Mouse (Mus musculus) midbrain, embryonic 14.5 days (tissue): ENCODE data around the gene Coq5. TPM values are rescaled to one million over a fixed set of nuclear protein-coding genes. Genes with fewer than 3 reads are reported as not detected.

ENCODE experiments used
- ATAC-seq: fragments of 200-750 bp; cut with Nextera tagmentation; 2 replicates; pipeline ENCODE4 v1.8.0; 2017; ENCODE audit warnings: moderate number of reproducible peaks, moderate library complexity; ENCODE audit not compliant: low FRiP score, low TSS enrichment
- DNase-seq: peaks from one replicate; pipeline ENCODE4 v3.0.0-alpha.2; 2015
- H3K27ac ChIP-seq: fragments of 300-500 bp; sonication (generic); replicated peaks from 2 replicates; pipeline ENCODE4 v1.5.1; 2014; ENCODE audit warnings: mild to moderate bottlenecking, low read depth, low read length, moderate library complexity
- H3K27me3 ChIP-seq: fragments of 300-500 bp; sonication (generic); 2 replicates; pipeline ENCODE4 v1.6.1; 2014; ENCODE audit warnings: low read length, control low read depth, mixed read lengths; ENCODE audit not compliant: control insufficient read depth, insufficient read depth
- H3K36me3 ChIP-seq: fragments of 300-500 bp; sonication (generic); 2 replicates; pipeline ENCODE4 v1.6.1; 2014; ENCODE audit warnings: low read length, control low read depth; ENCODE audit not compliant: control insufficient read depth, insufficient read depth
- H3K4me1 ChIP-seq: fragments of 300-500 bp; sonication (generic); 2 replicates; pipeline ENCODE4 v1.6.1; 2014; ENCODE audit warnings: mild to moderate bottlenecking, antibody characterized with exemption, low read length, control low read depth; ENCODE audit not compliant: control insufficient read depth, insufficient read depth
- H3K4me2 ChIP-seq: fragments of 300-500 bp; sonication (generic); 2 replicates; pipeline ENCODE4 v1.6.1; 2014; ENCODE audit warnings: mild to moderate bottlenecking, low read length, moderate library complexity
- H3K4me3 ChIP-seq: fragments of 300-500 bp; sonication (generic); replicated peaks from 2 replicates; pipeline ENCODE4 v1.5.1; 2014; ENCODE audit warnings: low read depth, low read length
- H3K9ac ChIP-seq: fragments of 300-500 bp; sonication (generic); replicated peaks from 2 replicates; pipeline ENCODE4 v1.6.1; 2014; ENCODE audit warnings: mild to moderate bottlenecking, low read length, moderate library complexity
- H3K9me3 ChIP-seq: fragments of 300-500 bp; sonication (generic); 2 replicates; pipeline ENCODE4 v1.6.1; 2016; ENCODE audit warnings: low read length, control low read depth, mixed read lengths; ENCODE audit not compliant: control insufficient read depth
- WGBS: fragments of 180-500 bp; shearing (Covaris S2); extraction: QIAGEN DNeasy Blood & Tissue Kit; methylation state at CpG from one replicate; pipeline ENCODE4 v1.1.7; 2014; 5-methylcytosine and 5-hydroxymethylcytosine counted together
- polyA plus RNA-seq: library from polyadenylated mRNA; unstranded; fragments of >200 nt; fragmentation: Nextera tagmentation; extraction: Ambion mirVana; gene quantifications from 2 replicates; pipeline ENCODE4 v1.2.1, GENCODE M21; 2014

The Coq5 gene
- polyA plus RNA-seq, 1 experiment from 2014 or later, result 49.6 TPM

DNA sequence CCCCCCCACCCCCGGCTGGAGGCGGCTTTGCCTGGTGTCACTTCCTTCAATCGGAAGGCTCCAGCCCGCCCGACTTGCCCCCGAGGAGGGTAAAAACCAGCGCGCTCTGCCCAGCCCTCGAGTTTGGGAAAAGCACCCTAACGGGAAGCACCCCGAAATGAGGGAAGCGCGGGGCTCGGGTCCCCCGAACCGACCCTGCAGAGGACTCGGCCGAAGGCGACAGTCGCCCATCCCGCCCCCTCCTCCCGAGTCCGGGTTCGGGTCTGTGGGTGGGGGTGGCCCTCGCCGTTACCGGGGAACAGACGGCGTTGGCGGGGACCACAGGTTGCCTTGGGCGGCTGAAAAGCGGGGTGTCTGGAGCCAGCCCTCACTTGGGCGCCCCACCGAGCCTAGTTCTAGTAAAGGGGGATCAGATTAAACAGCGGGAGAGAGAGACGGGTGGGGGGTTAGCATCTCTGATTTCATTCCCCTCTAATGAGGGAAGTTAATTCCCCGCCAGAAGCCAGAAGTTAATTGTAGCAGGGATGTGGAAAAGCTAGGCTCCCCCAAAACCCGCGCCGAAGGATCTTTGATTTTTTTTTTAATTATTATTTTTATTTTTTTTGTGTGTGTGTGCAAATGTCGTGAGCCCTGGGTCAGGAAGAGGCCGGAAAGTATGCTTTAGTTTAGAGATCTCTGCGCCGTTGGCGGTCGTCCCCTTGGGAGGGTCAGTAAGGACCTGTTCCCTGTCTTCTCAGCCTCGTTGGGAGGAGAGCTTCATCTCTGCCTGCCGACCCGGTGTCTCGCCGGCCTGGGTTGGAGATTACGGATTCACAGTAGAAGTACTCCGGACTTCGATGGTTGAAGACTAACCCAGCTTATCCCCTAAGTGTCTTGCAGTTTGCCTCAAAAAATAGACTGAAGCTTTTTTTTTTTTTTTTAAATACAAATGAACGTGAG, 48.4 kb downstream of the Coq5 start:
- H3K4me2 ChIP-seq, result peak overlapping the region; percentile 86
- DNase-seq (peak; percentile 43), ATAC-seq (peak; percentile 35; the same call in 1 of the 2 replicates)
- H3K27me3 ChIP-seq, result no peaks in the 10 kb centered on the region
- WGBS, result under 1% methylated on average over 55 of the region's 55 CpGs
- H3K36me3 ChIP-seq, result peaks cover 30% of the 10 kb centered on the region
- H3K4me1 ChIP-seq, result peaks cover 19% of the 10 kb centered on the region
- peak overlapping the region; percentile 92 for H3K4me3 ChIP-seq
- no peaks in the 10 kb centered on the region for H3K9me3 ChIP-seq
- H3K27ac ChIP-seq, result peak overlapping the region; percentile 86
- H3K9ac ChIP-seq, result peak overlapping the region; percentile 92

GRCm38 (mm10) chr5:115330955-115331354, 51.5 kb downstream of the Coq5 start:
- no peak overlapping the region for H3K4me3 ChIP-seq
- no peak overlapping the region for H3K4me2 ChIP-seq
- peaks cover 61% of the 10 kb centered on the region for H3K36me3 ChIP-seq
- WGBS, result 93% methylated on average over 9 of the region's 9 CpGs
- ATAC-seq (no peak), DNase-seq (no peak)
- peaks cover 15% of the 10 kb centered on the region for H3K4me1 ChIP-seq
- no peak overlapping the region for H3K9ac ChIP-seq
- no peaks in the 10 kb centered on the region for H3K27me3 ChIP-seq
- no peak overlapping the region for H3K27ac ChIP-seq
- H3K9me3 ChIP-seq, result no peaks in the 10 kb centered on the region

DNA sequence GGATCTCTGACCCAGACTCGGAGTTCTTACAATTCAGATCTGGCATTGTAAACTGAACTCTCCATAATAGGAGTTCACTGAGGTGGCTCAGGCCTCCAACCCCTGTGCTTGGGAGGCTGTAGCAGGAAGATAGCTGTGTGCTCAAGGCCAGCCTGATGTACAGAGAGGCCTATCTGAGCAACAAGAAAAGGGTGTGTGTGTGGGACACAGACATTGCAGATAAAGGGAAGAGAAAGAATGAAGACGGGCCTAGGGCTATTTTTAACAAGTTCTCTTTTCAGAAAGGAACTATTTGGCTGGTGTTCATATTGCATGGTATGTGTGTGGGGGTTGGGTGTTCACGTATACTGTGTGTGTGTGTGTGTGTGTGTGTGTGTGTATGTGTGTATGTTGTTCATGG, 54.2 kb downstream of the Coq5 start:
- Histone ChIP-seq H3K27ac (no peak overlapping the region), H3K9ac (no peak overlapping the region), H3K27me3 (no peaks in the 10 kb centered on the region), H3K9me3 (no peaks in the 10 kb centered on the region), H3K36me3 (peaks cover 66% of the 10 kb centered on the region), H3K4me1 (peaks cover 9% of the 10 kb centered on the region; the same call in 1 of the 2 replicates), H3K4me2 (no peak overlapping the region), H3K4me3 (no peak overlapping the region)
- ATAC-seq (no peak), DNase-seq (no peak)
- WGBS, result 85% methylated on average over 3 of the region's 3 CpGs

- DNase-seq, result no peak
- Histone ChIP-seq H3K9me3 (no peaks in the 10 kb centered on the region), H3K4me3 (peak overlapping the region; percentile 84), H3K4me2 (peak overlapping the region; percentile 61), H3K36me3 (peaks cover 41% of the 10 kb centered on the region), H3K27ac (no peak overlapping the region), H3K4me1 (peaks cover 16% of the 10 kb centered on the region), H3K27me3 (no peaks in the 10 kb centered on the region), H3K9ac (peak overlapping the region; percentile 81; the same call in 1 of the 2 replicates)
- 35% methylated on average over 7 of the region's 7 CpGs for WGBS
- no peak for ATAC-seq
Measured at GRCm38 (mm10) chr5:115340007-115340406, 60.5 kb downstream of the Coq5 start.

- ATAC-seq, result peak; percentile 93
- Histone ChIP-seq H3K4me2 (peak within 1 kb of the TSS; percentile 61), H3K4me1 (peaks cover 16% of the 10 kb centered on the region), H3K4me3 (peak within 1 kb of the TSS; percentile 84), H3K9ac (peak within 1 kb of the TSS; percentile 81), H3K27me3 (no peaks in the 10 kb centered on the region), H3K9me3 (no peaks in the 10 kb centered on the region), H3K36me3 (peaks cover 41% of the 10 kb centered on the region), H3K27ac (peak within 1 kb of the TSS; percentile 90)
- under 1% methylated on average over 62 of the region's 62 CpGs for WGBS
- peak; percentile 95 for DNase-seq
Measured at GRCm38 (mm10) chr5:115340577-115341313, 61.3 kb downstream of the Coq5 start, which contains the start of the genes Gatc and Triap1. Gene Gatc, minus strand, starts transcription at chr5:115341178. Gene Triap1, plus strand, starts transcription at chr5:115341225.

- ATAC-seq (0 out of 2 replicates have a peak, but pooled peaks have one; percentile 20), DNase-seq (no peak)
- Histone ChIP-seq H3K9ac (peak overlapping the region; percentile 81), H3K36me3 (peaks cover 41% of the 10 kb centered on the region), H3K4me3 (peak overlapping the region; percentile 84), H3K27ac (peak overlapping the region; percentile 90), H3K4me2 (peak overlapping the region; percentile 61), H3K9me3 (no peaks in the 10 kb centered on the region), H3K27me3 (no peaks in the 10 kb centered on the region), H3K4me1 (peaks cover 16% of the 10 kb centered on the region)
- WGBS, result 13% methylated on average over 36 of the region's 36 CpGs
Measured at GRCm38 (mm10) chr5:115341314-115342165, 62.1 kb downstream of the Coq5 start.
